Mouse (Mus musculus) lung, embryonic 16.5 days (tissue): ENCODE results near the gene Hoxd11. TPM values are rescaled to one million over a fixed set of nuclear protein-coding genes. Genes with fewer than 3 reads are reported as not detected.
A peak's percentile ranks its signal among the peaks of the same experiment; 100 is the strongest.

Experiments used
- ATAC-seq: fragments of 200-750 bp; cut with Nextera tagmentation; 2 replicates; pipeline ENCODE4 v1.8.0; 2017; ENCODE audit warnings: low read depth, mild to moderate bottlenecking, moderate library complexity
- H3K27ac ChIP-seq: fragments of 300-500 bp; sonication (generic); 2 replicates; pipeline ENCODE4 v1.5.1; 2014; ENCODE audit warnings: mild to moderate bottlenecking, control low read depth, low read length
- H3K27me3 ChIP-seq: fragments of 300-500 bp; sonication (generic); 2 replicates; pipeline ENCODE4 v1.6.1; 2014; ENCODE audit warnings: low read depth, low read length, mixed read lengths; ENCODE audit not compliant: control insufficient read depth, insufficient read depth
- H3K36me3 ChIP-seq: fragments of 300-500 bp; sonication (generic); 2 replicates; pipeline ENCODE4 v1.6.1; 2014; ENCODE audit warnings: low read length; ENCODE audit not compliant: control insufficient read depth, insufficient read depth
- H3K4me1 ChIP-seq: fragments of 300-500 bp; sonication (generic); replicated peaks from 2 replicates; pipeline ENCODE4 v1.6.1; 2014; ENCODE audit warnings: low read length, mixed read lengths; ENCODE audit not compliant: control insufficient read depth, insufficient read depth
- H3K4me2 ChIP-seq: fragments of 300-500 bp; sonication (generic); 2 replicates; pipeline ENCODE4 v1.6.1; 2014; ENCODE audit warnings: low read depth, low read length, control low read depth
- H3K4me3 ChIP-seq: fragments of 300-500 bp; sonication (generic); 2 replicates; pipeline ENCODE4 v1.5.1; 2014; ENCODE audit warnings: mild to moderate bottlenecking, low read length, control low read depth
- H3K9ac ChIP-seq: fragments of 300-500 bp; sonication (generic); 2 replicates; pipeline ENCODE4 v1.6.1; 2014; ENCODE audit warnings: low read length, control low read depth
- H3K9me3 ChIP-seq: fragments of 300-500 bp; sonication (generic); 2 replicates; pipeline ENCODE4 v1.6.1; 2016; ENCODE audit warnings: low read length; ENCODE audit not compliant: control insufficient read depth
- WGBS: fragments of 180-500 bp; shearing (Covaris S2); extraction: QIAGEN DNeasy Blood & Tissue Kit; methylation state at CpG from one replicate; pipeline ENCODE4 v1.1.7; 2014; 5-methylcytosine and 5-hydroxymethylcytosine counted together
- polyA plus RNA-seq: library from polyadenylated mRNA; unstranded; fragments of >200 nt; fragmentation: Nextera tagmentation; extraction: Ambion mirVana; gene quantifications from 2 replicates; pipeline ENCODE4 v1.2.1, GENCODE M21; 2015

The Hoxd11 gene
- polyA plus RNA-seq, 1 experiment from 2014 or later, result not detected

DNA sequence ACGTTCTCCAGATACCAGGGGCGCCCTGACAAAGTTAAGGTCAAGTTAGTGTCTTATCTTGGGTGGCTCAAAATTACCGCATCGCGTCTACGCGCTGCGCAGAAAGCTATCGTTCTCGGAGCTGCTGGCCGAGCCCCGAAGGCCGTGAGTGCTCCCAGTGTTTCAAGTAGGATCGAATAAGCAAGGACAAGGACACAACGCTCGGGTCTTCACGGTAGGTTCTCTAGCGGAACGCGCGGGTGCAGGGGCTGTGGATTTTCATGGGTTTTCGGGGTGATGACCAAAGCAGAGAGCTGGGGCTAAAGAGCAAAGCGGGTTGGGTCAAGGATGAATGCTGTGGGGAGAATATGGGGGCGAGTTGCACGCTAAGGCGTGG is 227 bp downstream of the Hoxd11 start:
- no peaks in the 10 kb centered on the region for H3K9me3 ChIP-seq
- no peak for ATAC-seq
- peaks cover 10% of the 10 kb centered on the region; the same call in 1 of the 2 replicates for H3K4me1 ChIP-seq
- H3K27ac ChIP-seq, result no peak overlapping the region
- H3K4me2 ChIP-seq, result no peak overlapping the region
- WGBS, result under 1% methylated on average over 26 of the region's 26 CpGs
- no peak overlapping the region for H3K4me3 ChIP-seq
- no peaks in the 10 kb centered on the region for H3K36me3 ChIP-seq
- H3K27me3 ChIP-seq, result peaks cover 99% of the 10 kb centered on the region
- H3K9ac ChIP-seq, result no peak overlapping the region

DNA sequence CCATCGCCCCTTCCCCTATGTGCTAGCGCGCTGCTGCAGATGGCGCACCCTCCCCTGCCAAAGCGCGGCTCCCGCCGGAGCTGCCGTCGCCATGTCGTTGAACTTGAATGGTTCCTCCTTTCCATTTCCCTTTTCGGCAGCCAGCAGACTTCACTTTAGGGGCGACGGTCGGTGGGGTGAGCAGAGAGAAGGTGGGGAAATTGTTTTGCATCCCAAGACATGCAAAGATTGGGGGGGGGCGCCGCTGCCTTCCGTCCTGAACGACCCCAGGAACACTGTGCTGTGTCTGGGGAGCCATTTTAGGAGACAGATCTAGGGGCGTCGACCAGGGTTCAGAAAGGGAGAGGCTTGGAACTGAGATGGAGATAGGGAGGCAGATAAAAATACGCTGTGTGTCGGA is 623 bp downstream of the Hoxd11 start:
- Histone ChIP-seq H3K27me3 (peaks cover 99% of the 10 kb centered on the region), H3K4me1 (peaks cover 10% of the 10 kb centered on the region; the same call in 1 of the 2 replicates), H3K36me3 (no peaks in the 10 kb centered on the region), H3K9me3 (no peaks in the 10 kb centered on the region), H3K4me3 (no peak overlapping the region), H3K27ac (no peak overlapping the region), H3K4me2 (no peak overlapping the region), H3K9ac (no peak overlapping the region)
- under 1% methylated on average over 23 of the region's 23 CpGs for WGBS
- ATAC-seq, result no peak

DNA sequence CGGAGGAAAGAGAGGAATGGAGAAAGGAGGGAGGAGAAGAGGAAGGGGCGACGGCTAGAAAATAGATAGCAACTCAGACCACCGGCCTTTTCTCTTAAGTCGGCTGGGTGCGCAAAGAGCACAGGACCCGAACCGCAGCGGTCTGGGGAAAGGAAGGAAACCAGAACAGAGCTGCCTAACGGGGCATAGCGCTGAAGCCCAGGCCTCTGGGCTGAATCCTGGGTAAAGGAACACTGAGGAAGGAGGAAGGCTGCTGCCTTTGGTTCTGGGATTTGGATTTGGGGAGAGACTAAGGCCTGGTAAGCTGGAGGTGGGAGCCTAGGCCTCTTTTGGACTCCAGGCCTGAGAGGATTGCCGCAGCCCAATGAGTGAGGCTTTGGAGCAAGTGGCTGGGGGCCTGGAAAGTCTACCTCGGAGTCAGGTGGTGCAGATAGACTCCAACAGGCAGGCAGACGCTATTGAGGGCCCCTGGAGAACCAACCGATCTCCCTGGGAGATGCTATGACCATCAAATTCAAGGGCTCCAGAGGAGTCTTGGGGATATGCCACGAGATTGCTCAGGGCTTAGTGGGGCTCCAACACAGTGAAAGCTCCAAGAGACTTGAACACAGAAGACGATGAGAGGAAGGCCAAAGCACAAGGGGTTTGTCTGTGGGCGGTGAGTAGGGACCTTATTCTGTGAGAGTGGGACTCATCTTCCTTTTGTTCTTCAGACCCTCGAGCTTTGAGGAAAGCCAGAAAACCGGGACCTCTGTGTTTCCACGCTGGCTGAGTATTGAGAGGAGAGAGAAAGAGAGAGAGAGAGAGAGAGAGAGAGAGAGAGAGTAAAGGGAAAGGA is 1.4 kb downstream of the Hoxd11 start:
- Histone ChIP-seq H3K9ac (no peak overlapping the region), H3K4me3 (no peak overlapping the region), H3K4me1 (peaks cover 10% of the 10 kb centered on the region; the same call in 1 of the 2 replicates), H3K9me3 (no peaks in the 10 kb centered on the region), H3K27me3 (peaks cover 98% of the 10 kb centered on the region), H3K36me3 (no peaks in the 10 kb centered on the region), H3K27ac (no peak overlapping the region), H3K4me2 (no peak overlapping the region)
- WGBS, result 4% methylated on average over 21 of the region's 21 CpGs
- ATAC-seq, result no peak

DNA sequence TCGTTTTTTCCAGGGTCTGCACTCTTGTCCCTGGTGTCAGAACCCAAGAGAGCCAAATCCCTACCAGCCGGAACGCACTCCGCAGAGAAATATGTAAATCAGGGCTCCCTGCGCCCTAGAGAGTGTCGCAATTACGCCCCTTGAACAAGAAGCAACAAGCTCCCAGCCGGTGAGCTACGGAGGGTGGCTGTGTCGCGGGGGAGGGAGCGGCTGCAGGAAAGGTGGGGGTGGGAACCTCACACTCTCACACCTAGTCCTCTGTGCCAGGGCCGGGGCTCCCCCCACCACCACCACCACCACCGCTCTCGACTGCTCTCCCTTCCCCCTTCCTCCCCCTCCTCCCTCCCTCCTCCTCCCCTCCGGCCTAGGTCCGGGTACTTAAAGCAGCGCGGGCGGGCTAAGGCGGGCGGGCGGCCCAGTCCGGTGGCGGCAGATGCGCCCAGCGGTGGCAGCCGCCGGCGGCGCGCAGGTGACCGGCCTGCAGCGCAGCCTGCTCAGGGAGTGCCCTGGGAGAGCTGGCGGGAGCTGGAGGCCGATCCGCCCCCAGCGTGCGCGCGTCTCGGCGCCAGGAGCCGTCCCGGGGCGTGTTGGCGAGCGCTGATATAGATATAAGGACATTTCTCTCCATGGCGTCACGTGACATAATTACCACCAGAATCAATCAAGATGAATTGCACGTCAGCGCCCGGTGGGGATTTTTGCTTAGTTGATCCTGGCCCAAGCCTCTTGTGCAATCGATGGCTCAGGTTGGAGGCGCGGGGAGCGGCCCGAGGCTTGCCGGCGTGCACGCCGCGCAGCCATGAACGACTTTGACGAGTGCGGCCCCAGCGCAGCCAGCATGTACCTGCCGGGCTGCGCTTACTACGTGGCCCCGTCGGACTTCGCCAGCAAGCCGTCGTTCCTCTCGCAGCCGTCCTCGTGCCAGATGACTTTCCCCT is 2.5 kb downstream of the Hoxd11 start:
- Histone ChIP-seq H3K9me3 (no peaks in the 10 kb centered on the region), H3K36me3 (no peaks in the 10 kb centered on the region), H3K27ac (no peak overlapping the region), H3K9ac (no peak overlapping the region), H3K4me2 (peak overlapping the region; percentile 34), H3K27me3 (peaks cover 94% of the 10 kb centered on the region), H3K4me1 (peaks cover 10% of the 10 kb centered on the region; the same call in 1 of the 2 replicates), H3K4me3 (peak overlapping the region; percentile 24)
- ATAC-seq, result peak; percentile 39; the same call in 1 of the 2 replicates
- WGBS, result 1% methylated on average over 71 of the region's 78 CpGs

DNA sequence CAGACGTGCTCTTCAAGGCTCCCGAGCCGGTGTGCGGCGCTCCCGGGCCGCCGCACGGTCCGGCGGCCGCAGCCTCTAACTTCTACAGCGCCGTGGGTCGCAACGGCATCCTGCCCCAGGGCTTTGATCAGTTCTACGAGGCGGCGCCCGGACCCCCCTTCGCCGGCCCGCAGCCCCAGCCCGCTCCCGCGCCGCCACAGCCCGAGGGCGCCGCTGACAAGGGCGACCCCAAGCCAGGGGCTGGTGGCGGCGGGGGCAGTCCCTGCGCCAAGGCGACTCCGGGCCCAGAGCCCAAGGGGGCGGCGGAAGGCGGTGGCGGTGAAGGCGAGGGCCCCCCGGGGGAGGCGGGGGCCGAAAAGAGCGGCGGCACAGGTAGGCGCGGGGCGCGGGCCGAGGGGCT is 3.4 kb downstream of the Hoxd11 start:
- H3K36me3 ChIP-seq, result no peaks in the 10 kb centered on the region
- WGBS, result under 1% methylated on average over 21 of the region's 51 CpGs
- no peak for ATAC-seq
- no peak overlapping the region for H3K27ac ChIP-seq
- no peaks in the 10 kb centered on the region for H3K9me3 ChIP-seq
- peak overlapping the region; percentile 8; the same call in 1 of the 2 replicates for H3K4me3 ChIP-seq
- peak overlapping the region; percentile 34; the same call in 1 of the 2 replicates for H3K4me2 ChIP-seq
- H3K27me3 ChIP-seq, result peaks cover 94% of the 10 kb centered on the region
- H3K9ac ChIP-seq, result no peak overlapping the region
- peaks cover 10% of the 10 kb centered on the region; the same call in 1 of the 2 replicates for H3K4me1 ChIP-seq

DNA sequence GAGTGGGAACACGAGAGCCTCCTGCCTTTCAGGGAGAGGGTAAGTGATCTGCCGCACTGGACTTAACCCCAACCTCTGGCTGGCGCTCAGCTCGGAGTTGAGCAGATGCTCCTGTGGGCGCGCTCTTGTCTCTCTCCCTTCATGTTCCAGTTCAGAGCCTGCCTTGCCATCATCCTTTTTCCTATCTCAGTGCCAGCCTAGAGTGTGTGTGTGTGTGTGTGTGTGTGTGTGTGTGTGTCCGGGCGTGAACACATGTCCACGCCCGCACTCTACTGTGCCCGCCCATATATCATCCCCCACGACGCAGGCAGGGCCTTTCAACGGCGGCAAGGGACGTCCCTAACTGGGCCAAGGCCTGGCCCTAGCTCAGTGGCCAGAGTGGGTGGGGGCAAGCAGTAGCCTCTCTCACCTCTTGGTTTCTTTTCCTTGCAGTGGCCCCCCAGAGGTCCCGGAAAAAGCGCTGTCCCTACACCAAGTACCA is 4.2 kb downstream of the Hoxd11 start:
- no peak overlapping the region for H3K4me2 ChIP-seq
- H3K27me3 ChIP-seq, result peaks cover 95% of the 10 kb centered on the region
- H3K4me3 ChIP-seq, result no peak overlapping the region
- H3K9ac ChIP-seq, result no peak overlapping the region
- H3K9me3 ChIP-seq, result no peaks in the 10 kb centered on the region
- WGBS, result under 1% methylated on average over 18 of the region's 18 CpGs
- no peak for ATAC-seq
- no peak overlapping the region for H3K27ac ChIP-seq
- H3K36me3 ChIP-seq, result no peaks in the 10 kb centered on the region
- H3K4me1 ChIP-seq, result peaks cover 10% of the 10 kb centered on the region; the same call in 1 of the 2 replicates

DNA sequence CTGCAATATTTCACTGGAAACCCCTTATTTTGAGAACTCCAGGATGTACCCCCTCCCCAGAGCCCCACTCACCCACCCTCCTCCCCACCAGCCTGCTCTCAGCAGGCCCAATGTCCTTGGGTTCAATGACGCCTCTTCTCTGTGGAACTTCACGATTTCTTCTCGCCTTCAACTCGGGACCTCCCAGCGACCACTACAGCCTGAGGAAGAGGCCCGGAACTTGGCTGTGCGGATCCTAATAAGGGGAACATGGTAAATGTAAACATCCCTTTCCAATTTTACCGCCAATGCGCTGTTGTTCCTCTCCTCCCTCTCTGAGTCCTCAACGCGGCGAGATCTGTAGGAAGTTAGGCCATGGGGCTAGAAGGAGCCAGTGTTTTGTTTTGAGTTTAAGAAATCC is 4.7 kb downstream of the Hoxd11 start:
- ATAC-seq, result no peak
- no peaks in the 10 kb centered on the region for H3K36me3 ChIP-seq
- no peaks in the 10 kb centered on the region for H3K9me3 ChIP-seq
- peaks cover 94% of the 10 kb centered on the region for H3K27me3 ChIP-seq
- 2% methylated on average over 12 of the region's 12 CpGs for WGBS
- H3K4me3 ChIP-seq, result no peak overlapping the region
- H3K27ac ChIP-seq, result no peak overlapping the region
- H3K9ac ChIP-seq, result no peak overlapping the region
- H3K4me1 ChIP-seq, result peaks cover 10% of the 10 kb centered on the region; the same call in 1 of the 2 replicates
- no peak overlapping the region for H3K4me2 ChIP-seq

DNA sequence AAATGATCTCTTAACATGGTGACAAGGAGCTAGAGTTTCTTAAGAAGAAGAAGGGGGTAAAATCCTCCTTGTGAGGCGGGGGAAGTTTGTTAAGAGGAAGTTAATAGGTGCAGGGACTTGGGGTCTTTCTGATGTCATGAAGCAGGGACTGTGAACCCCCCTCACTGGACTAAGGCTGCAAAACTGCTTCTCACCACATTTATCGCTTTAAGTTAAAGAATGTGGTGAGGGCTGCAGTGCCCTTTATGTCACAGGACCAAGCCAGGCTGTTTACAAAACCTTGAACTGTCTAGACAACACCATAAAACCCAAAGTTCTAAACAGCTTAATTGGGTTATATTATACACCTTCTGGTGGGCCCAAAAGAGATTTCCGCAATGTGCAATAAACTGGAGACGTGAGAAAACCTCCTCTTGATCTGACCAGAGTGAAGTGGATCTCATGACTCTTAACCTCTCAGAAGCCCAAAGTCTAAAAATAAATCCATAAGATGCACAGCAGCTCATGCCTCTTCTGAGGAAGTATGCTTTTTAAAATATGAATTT is 5.8 kb downstream of the Hoxd11 start:
- Histone ChIP-seq H3K4me1 (peaks cover 10% of the 10 kb centered on the region; the same call in 1 of the 2 replicates), H3K9ac (no peak overlapping the region), H3K27me3 (peaks cover 94% of the 10 kb centered on the region), H3K9me3 (no peaks in the 10 kb centered on the region), H3K36me3 (no peaks in the 10 kb centered on the region), H3K27ac (no peak overlapping the region), H3K4me3 (no peak overlapping the region), H3K4me2 (no peak overlapping the region)
- 14% methylated on average over 4 of the region's 4 CpGs for WGBS
- ATAC-seq, result no peak
